Mouse (Mus musculus) midbrain, postnatal 0 days (tissue): Measurements from ENCODE around the gene Cnpy1. TPM values are rescaled to one million over a fixed set of nuclear protein-coding genes. Genes with fewer than 3 reads are reported as not detected.
A peak's percentile ranks its signal among the peaks of the same experiment; 100 is the strongest.

Experiments used
- ATAC-seq: fragments of 200-750 bp; cut with Nextera tagmentation; 2 replicates; pipeline ENCODE4 v1.8.0; 2017; ENCODE audit warnings: moderate number of reproducible peaks, mild to moderate bottlenecking, moderate TSS enrichment, moderate library complexity; ENCODE audit not compliant: low FRiP score
- DNase-seq: peaks from one replicate; pipeline ENCODE4 v3.0.0-alpha.2; 2015; ENCODE audit warnings: low spot score
- H3K27ac ChIP-seq: fragments of 300-500 bp; sonication (generic); 2 replicates; pipeline ENCODE4 v1.5.1; 2014; ENCODE audit warnings: low read depth, mild to moderate bottlenecking, low read length, mixed read lengths
- H3K27me3 ChIP-seq: fragments of 300-500 bp; sonication (generic); 2 replicates; pipeline ENCODE4 v1.6.1; 2014; ENCODE audit warnings: low read length, control low read depth, mixed read lengths; ENCODE audit not compliant: insufficient read depth
- H3K36me3 ChIP-seq: fragments of 300-500 bp; sonication (generic); 2 replicates; pipeline ENCODE4 v1.6.1; 2014; ENCODE audit warnings: low read length, control low read depth, mixed read lengths; ENCODE audit not compliant: insufficient read depth
- H3K4me1 ChIP-seq: fragments of 300-500 bp; sonication (generic); 2 replicates; pipeline ENCODE4 v1.6.1; 2014; ENCODE audit warnings: mild to moderate bottlenecking, control low read depth, antibody characterized with exemption, low read length, mixed read lengths; ENCODE audit not compliant: insufficient read depth
- H3K4me2 ChIP-seq: fragments of 300-500 bp; sonication (generic); 2 replicates; pipeline ENCODE4 v1.6.1; 2014; ENCODE audit warnings: low read depth, mild to moderate bottlenecking, low read length, mixed read lengths; ENCODE audit not compliant: poor library complexity, severe bottlenecking
- H3K4me3 ChIP-seq: fragments of 300-500 bp; sonication (generic); 2 replicates; pipeline ENCODE4 v1.5.1; 2014; ENCODE audit warnings: low read depth, mild to moderate bottlenecking, low read length, moderate library complexity
- H3K9ac ChIP-seq: fragments of 300-500 bp; sonication (generic); replicated peaks from 2 replicates; pipeline ENCODE4 v1.6.1; 2014; ENCODE audit warnings: mild to moderate bottlenecking, low read length, moderate library complexity, mixed read lengths; ENCODE audit not compliant: poor library complexity, severe bottlenecking
- H3K9me3 ChIP-seq: fragments of 300-500 bp; sonication (generic); 2 replicates; pipeline ENCODE4 v1.6.1; 2016; ENCODE audit warnings: low read length, control low read depth
- CTCF ChIP-seq: IDR thresholded peaks from 2 replicates; pipeline ENCODE4 v1.5.1; 2016; ENCODE audit warnings: antibody characterized with exemption, mild to moderate bottlenecking
- WGBS: fragments of 180-500 bp; shearing (Covaris S2); extraction: QIAGEN DNeasy Blood & Tissue Kit; methylation state at CpG from one replicate; pipeline ENCODE4 v1.1.7; 2014; 5-methylcytosine and 5-hydroxymethylcytosine counted together
- polyA plus RNA-seq: library from polyadenylated mRNA; unstranded; fragments of >200 nt; fragmentation: Nextera tagmentation; extraction: Ambion mirVana; gene quantifications from 2 replicates; pipeline ENCODE4 v1.2.1, GENCODE M21; 2015
- total RNA-seq: library from RNA; depleted of rRNA; stranded (reverse); fragments of >200 nt; gene quantifications from 2 replicates; pipeline ENCODE4 v1.2.3, GENCODE M21; 2014

Gene Cnpy1
- total and polyA plus RNA-seq, 2 experiments from 2014 or later, result 14.6 to 47.0 TPM

GRCm38 (mm10) chr5:28165358-28166255 is 80.0 kb downstream of the Cnpy1 start, which contains the start of gene En2:
Gene En2, plus strand, starts transcription at chr5:28165694.
- WGBS, result under 1% methylated on average over 89 of the region's 113 CpGs
- Histone ChIP-seq H3K36me3 (no peaks in the 10 kb centered on the region), H3K4me1 (0 out of 2 replicates have a peak, but pooled peaks cover 5% of the 10 kb centered on the region), H3K9ac (peak within 1 kb of the TSS; percentile 81), H3K4me3 (peak within 1 kb of the TSS; percentile 68), H3K27me3 (peaks cover 12% of the 10 kb centered on the region), H3K4me2 (peak within 1 kb of the TSS; percentile 87), H3K9me3 (no peaks in the 10 kb centered on the region), H3K27ac (peak within 1 kb of the TSS; percentile 89)
- TF ChIP-seq CTCF, result no peak
- peak; percentile 85 for ATAC-seq
- DNase-seq, result peak; percentile 93

GRCm38 (mm10) chr5:28163926-28164325 is 81.7 kb downstream of the Cnpy1 start:
- no peak overlapping the region for H3K4me2 ChIP-seq

GRCm38 (mm10) chr5:28161938-28162402 is 83.6 kb downstream of the Cnpy1 start:
- Histone ChIP-seq H3K4me3 (peak overlapping the region; percentile 19; the same call in 1 of the 2 replicates), H3K4me2 (peak overlapping the region; percentile 45), H3K4me1 (peaks cover 16% of the 10 kb centered on the region; the same call in 1 of the 2 replicates), H3K9me3 (no peaks in the 10 kb centered on the region), H3K27ac (no peak overlapping the region), H3K9ac (no peak overlapping the region), H3K27me3 (peaks cover 21% of the 10 kb centered on the region), H3K36me3 (no peaks in the 10 kb centered on the region)
- WGBS, result 5% methylated on average over 24 of the region's 24 CpGs
- ATAC-seq (no peak), DNase-seq (peak; percentile 29)
- no peak for TF ChIP-seq CTCF

More at GRCm38 (mm10) chr5:28163926-28164325, 81.7 kb downstream of the Cnpy1 start:
- no peak overlapping the region for H3K27ac ChIP-seq
- no peaks in the 10 kb centered on the region for H3K36me3 ChIP-seq
- no peak for ATAC-seq
- 0 out of 2 replicates have a peak, but pooled peaks cover 5% of the 10 kb centered on the region for H3K4me1 ChIP-seq
- H3K4me3 ChIP-seq, result no peak overlapping the region
- WGBS, result 29% methylated on average over 1 of the region's 1 CpGs
- peaks cover 13% of the 10 kb centered on the region for H3K27me3 ChIP-seq
- no peak for TF ChIP-seq CTCF
- H3K9ac ChIP-seq, result no peak overlapping the region
- no peak for DNase-seq
- no peaks in the 10 kb centered on the region for H3K9me3 ChIP-seq

- DNase-seq (no peak), ATAC-seq (no peak)
- Histone ChIP-seq H3K36me3 (no peaks in the 10 kb centered on the region), H3K4me2 (peak overlapping the region; percentile 45), H3K27me3 (peaks cover 21% of the 10 kb centered on the region), H3K9me3 (no peaks in the 10 kb centered on the region), H3K4me3 (peak overlapping the region; percentile 19; the same call in 1 of the 2 replicates), H3K9ac (no peak overlapping the region), H3K4me1 (peaks cover 16% of the 10 kb centered on the region; the same call in 1 of the 2 replicates), H3K27ac (no peak overlapping the region)
- TF ChIP-seq CTCF, result no peak
- 16% methylated on average over 20 of the region's 20 CpGs for WGBS
Measured at GRCm38 (mm10) chr5:28161383-28161937, 84.1 kb downstream of the Cnpy1 start.

GRCm38 (mm10) chr5:28159891-28160470 is 85.6 kb downstream of the Cnpy1 start:
- Histone ChIP-seq H3K9me3 (no peaks in the 10 kb centered on the region), H3K27me3 (peaks cover 28% of the 10 kb centered on the region), H3K4me2 (no peak overlapping the region), H3K9ac (no peak overlapping the region), H3K27ac (no peak overlapping the region), H3K4me3 (no peak overlapping the region), H3K4me1 (peaks cover 16% of the 10 kb centered on the region; the same call in 1 of the 2 replicates), H3K36me3 (no peaks in the 10 kb centered on the region)
- DNase-seq (no peak), ATAC-seq (no peak)
- 43% methylated on average over 8 of the region's 8 CpGs for WGBS
- TF ChIP-seq CTCF, result no peak
